Mouse (Mus musculus) G1E (cell line): Measurements from ENCODE around the gene Spag6l.

Experiments
- CTCF ChIP-seq: IDR thresholded peaks from 2 replicates; pipeline ENCODE4 v1.5.1; 2012; ENCODE audit warnings: low read depth, low read length, inconsistent platforms, mixed read lengths
- GATA1 ChIP-seq: IDR thresholded peaks from 2 replicates; pipeline ENCODE4 v1.6.1; 2012; ENCODE audit warnings: borderline replicate concordance, low read length, inconsistent platforms, mixed read lengths
- GATA2 ChIP-seq: IDR thresholded peaks from 2 replicates; pipeline ENCODE4 v1.6.1; 2012; ENCODE audit warnings: low read depth, low read length, inconsistent platforms, borderline replicate concordance
- POLR2AphosphoS5 ChIP-seq: IDR thresholded peaks from 2 replicates; pipeline ENCODE4 v1.6.1; 2012; ENCODE audit warnings: low read depth, low read length, inconsistent platforms; ENCODE audit not compliant: insufficient replicate concordance
- TAL1 ChIP-seq: conservative IDR thresholded peaks from 2 replicates; pipeline ENCODE4 v1.6.1; 2012; ENCODE audit warnings: low read depth, low read length, inconsistent platforms, mixed read lengths

DNA sequence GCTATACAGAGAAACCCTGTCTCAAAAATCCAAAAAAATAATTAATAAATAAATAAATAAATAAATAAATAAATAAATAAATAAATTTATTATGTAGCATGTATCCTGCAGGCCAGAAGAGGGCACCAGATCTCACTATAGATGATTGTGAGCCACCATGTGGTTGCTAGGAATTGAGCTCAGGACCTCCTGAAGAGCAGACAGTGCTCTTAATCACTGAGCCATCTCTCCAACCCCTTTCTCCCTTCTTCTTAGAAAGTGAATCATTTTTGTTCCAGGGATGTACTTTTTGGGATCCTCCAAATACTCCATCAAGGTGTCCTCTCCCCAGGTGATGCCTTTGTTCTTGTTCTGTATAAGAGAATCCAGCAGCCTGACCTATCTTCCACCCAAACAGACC, 19.9 kb upstream of the Spag6l start:
- TF ChIP-seq CTCF (no peak), GATA2 (no peak), TAL1 (no peak), POLR2AphosphoS5 (no peak), GATA1 (no peak)
